Mouse (Mus musculus): ENCODE measurements around the gene Ahnak2.

DNA sequence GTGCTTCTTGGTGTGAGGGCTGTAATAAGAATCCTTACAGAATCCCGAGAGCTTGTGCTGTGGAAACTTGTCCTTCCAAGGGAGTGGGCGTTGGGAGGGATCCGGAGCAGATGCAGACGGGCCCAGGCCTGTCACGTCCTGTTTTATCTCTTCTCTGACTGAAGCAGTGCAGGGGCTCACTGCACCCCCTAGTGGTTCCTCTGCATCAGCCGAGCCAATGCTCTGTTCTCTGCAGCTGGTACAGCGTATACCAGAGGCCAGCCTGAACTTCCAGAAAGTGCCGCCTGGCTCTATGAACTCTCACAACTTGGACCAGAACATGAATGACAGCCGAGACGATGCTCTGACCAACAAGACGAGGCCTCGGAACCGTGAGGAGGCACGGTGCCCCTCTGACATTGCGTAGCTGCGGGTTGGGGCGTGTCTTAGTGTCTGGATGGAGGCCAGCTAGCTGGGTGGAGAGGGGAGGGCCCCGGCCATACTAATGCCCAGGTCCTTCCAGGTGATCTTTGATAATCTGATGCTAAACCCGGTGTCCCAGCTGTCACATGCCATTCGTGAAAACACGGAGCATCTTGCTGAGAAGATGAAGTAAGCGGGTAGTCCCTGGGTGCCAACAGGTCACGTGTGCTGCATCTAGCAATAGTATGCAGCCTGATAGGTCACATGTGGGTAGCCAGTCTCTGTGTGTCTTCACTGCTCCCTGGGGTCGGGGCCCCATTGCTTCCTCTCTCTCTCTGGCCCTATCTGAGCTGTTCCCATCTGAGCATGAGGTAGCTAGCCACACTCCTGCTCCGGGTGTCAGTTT, 59.1 kb downstream of the Ahnak2 start:
- no peak for TF ChIP-seq POLR2A (IDR thresholded peaks at IDR 0.05; ENCODE audit: insufficient read depth, low read length)
- TF ChIP-seq CTCF (IDR thresholded peaks at IDR 0.05; ENCODE audit: low read depth, low read length): peak; percentile 88
